Mouse (Mus musculus) neural tube, embryonic 13.5 days (tissue): ENCODE results near the gene Helq. TPM values are rescaled to one million over a fixed set of nuclear protein-coding genes. Genes with fewer than 3 reads are reported as not detected.

Experiments
- ATAC-seq: fragments of 200-750 bp; cut with Nextera tagmentation; 2 replicates; pipeline ENCODE4 v1.8.0; 2017; ENCODE audit warnings: low read depth, mild to moderate bottlenecking, moderate TSS enrichment, moderate library complexity
- H3K27ac ChIP-seq: fragments of 300-500 bp; sonication (generic); replicated peaks from 2 replicates; pipeline ENCODE4 v1.5.1; 2015; ENCODE audit warnings: moderate library complexity, mild to moderate bottlenecking, inconsistent platforms
- H3K27me3 ChIP-seq: fragments of 300-500 bp; sonication (generic); 2 replicates; pipeline ENCODE4 v1.6.1; 2015; ENCODE audit warnings: mild to moderate bottlenecking, inconsistent platforms
- H3K36me3 ChIP-seq: fragments of 300-500 bp; sonication (generic); 2 replicates; pipeline ENCODE4 v1.6.1; 2015; ENCODE audit warnings: mild to moderate bottlenecking, inconsistent platforms
- H3K4me1 ChIP-seq: fragments of 300-500 bp; sonication (generic); replicated peaks from 2 replicates; pipeline ENCODE4 v1.6.1; 2015; ENCODE audit warnings: inconsistent platforms
- H3K4me2 ChIP-seq: fragments of 300-500 bp; sonication (generic); 2 replicates; pipeline ENCODE4 v1.6.1; 2015; ENCODE audit warnings: inconsistent platforms, mild to moderate bottlenecking, moderate library complexity
- H3K4me3 ChIP-seq: fragments of 300-500 bp; sonication (generic); 2 replicates; pipeline ENCODE4 v1.5.1; 2015; ENCODE audit warnings: mild to moderate bottlenecking, inconsistent platforms
- H3K9ac ChIP-seq: fragments of 300-500 bp; sonication (generic); 2 replicates; pipeline ENCODE4 v1.6.1; 2015; ENCODE audit warnings: moderate library complexity, mild to moderate bottlenecking, inconsistent platforms
- H3K9me3 ChIP-seq: fragments of 300-500 bp; sonication (generic); 2 replicates; pipeline ENCODE4 v1.6.1; 2016; ENCODE audit warnings: inconsistent platforms
- WGBS: fragments of 180-500 bp; shearing (Covaris S2); methylation state at CpG from one replicate; pipeline ENCODE4 v1.1.7; 2015; 5-methylcytosine and 5-hydroxymethylcytosine counted together
- polyA plus RNA-seq: library from polyadenylated mRNA; unstranded; fragments of >200 nt; fragmentation: Nextera tagmentation; extraction: Ambion mirVana; gene quantifications from 2 replicates; pipeline ENCODE4 v1.2.1, GENCODE M21; 2015

The Helq gene
- polyA plus RNA-seq, result 17.1 and 21.5 TPM in 2 replicates

GRCm38 (mm10) chr5:100798165-100798860, at the start of gene Helq, which contains the start of gene Mrps18c:
Gene Helq (minus strand): TSS chr5:100798598.
Gene Mrps18c (plus strand): TSS chr5:100798627.
- no peaks in the 10 kb centered on the region for H3K27me3 ChIP-seq
- no peaks in the 10 kb centered on the region for H3K9me3 ChIP-seq
- WGBS, result under 1% methylated on average over 67 of the region's 67 CpGs
- H3K9ac ChIP-seq, result peak within 1 kb of the TSS; percentile 85
- H3K27ac ChIP-seq, result 0 out of 2 replicates have a peak within 1 kb of the TSS, but pooled peaks have one; percentile 55
- peak within 1 kb of the TSS; percentile 78 for H3K4me3 ChIP-seq
- peak; percentile 97 for ATAC-seq
- H3K36me3 ChIP-seq, result peaks cover 38% of the 10 kb centered on the region
- peak within 1 kb of the TSS; percentile 75 for H3K4me2 ChIP-seq
- H3K4me1 ChIP-seq, result peaks cover 23% of the 10 kb centered on the region

DNA sequence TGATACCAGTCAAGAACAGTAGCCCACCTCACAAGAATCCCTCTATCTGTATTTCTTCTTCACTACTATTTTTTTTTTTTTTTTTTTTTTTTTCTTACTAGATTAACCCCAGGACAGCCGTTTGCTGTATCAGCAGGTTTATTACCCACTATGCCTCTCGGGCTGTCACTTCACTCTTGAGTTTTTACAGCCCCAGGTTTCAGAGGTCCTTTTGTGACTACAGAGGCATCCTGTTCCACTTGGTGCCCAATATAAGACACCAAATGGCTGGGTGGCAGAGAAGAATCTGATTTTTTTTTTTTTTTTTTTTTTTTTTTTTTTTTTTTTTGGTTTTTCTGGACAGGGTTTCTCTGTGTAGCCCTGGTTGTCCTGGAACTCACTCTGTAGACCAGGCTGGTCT, 48.7 kb upstream of the Helq start:
- 0 out of 2 replicates have a peak, but pooled peaks cover 5% of the 10 kb centered on the region for H3K9me3 ChIP-seq
- peaks cover 24% of the 10 kb centered on the region for H3K4me1 ChIP-seq
- no peak for ATAC-seq
- peak overlapping the region; percentile 99 for H3K4me2 ChIP-seq
- peak overlapping the region; percentile 60 for H3K4me3 ChIP-seq
- 7% methylated on average over 2 of the region's 2 CpGs for WGBS
- peak overlapping the region; percentile 65; the same call in 1 of the 2 replicates for H3K9ac ChIP-seq
- H3K27ac ChIP-seq, result no peak overlapping the region
- no peaks in the 10 kb centered on the region for H3K36me3 ChIP-seq
- H3K27me3 ChIP-seq, result peaks cover 64% of the 10 kb centered on the region

GRCm38 (mm10) chr5:100846599-100846920, 48.2 kb upstream of the Helq start:
- H3K27me3 ChIP-seq, result peaks cover 64% of the 10 kb centered on the region

DNA sequence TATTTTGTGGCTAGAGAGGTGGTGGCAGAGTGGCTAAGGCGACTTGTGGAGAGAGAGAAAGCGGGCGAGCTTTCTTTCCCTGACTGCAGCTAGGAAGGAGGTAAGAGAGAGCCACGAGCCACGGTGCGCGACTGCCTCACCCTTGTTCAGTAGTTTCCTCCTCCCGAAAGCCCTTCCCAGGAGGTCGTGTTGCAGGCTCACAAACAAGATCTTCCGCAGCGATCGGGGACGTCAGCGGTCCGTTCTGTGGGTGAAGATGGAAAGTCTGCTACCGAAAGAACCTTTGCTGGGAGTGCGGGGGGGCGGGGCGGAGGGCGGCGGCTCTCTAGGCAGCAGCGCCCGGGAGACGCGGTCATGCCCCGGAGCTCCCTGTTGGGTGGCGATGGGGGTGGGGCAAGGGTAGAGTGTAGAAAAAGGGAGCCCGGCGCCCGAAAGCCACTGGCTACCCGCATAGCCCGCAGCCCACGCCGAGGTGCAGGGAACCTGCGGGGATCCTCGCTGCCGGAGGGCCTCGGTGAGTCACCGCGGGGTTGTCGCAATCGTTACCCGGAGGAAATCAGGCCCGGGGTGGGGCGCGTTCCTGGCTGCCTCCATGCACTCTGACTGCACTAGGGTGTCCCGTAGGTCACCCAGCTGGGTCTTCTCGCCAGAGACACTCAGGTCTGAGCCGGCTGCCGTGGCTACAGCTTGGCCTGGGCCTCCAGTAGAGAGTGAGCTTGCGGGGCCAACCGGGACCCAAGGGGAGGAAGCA, 47.6 kb upstream of the Helq start:
- peak; percentile 71 for ATAC-seq
- peaks cover 10% of the 10 kb centered on the region; the same call in 1 of the 2 replicates for H3K9me3 ChIP-seq
- peak overlapping the region; percentile 65 for H3K9ac ChIP-seq
- H3K27ac ChIP-seq, result no peak overlapping the region
- H3K36me3 ChIP-seq, result no peaks in the 10 kb centered on the region
- peak overlapping the region; percentile 60 for H3K4me3 ChIP-seq
- H3K4me2 ChIP-seq, result peak overlapping the region; percentile 99
- under 1% methylated on average over 49 of the region's 52 CpGs for WGBS
- peaks cover 64% of the 10 kb centered on the region for H3K27me3 ChIP-seq
- peaks cover 24% of the 10 kb centered on the region for H3K4me1 ChIP-seq

More at GRCm38 (mm10) chr5:100846599-100846920, 48.2 kb upstream of the Helq start:
- H3K4me1 ChIP-seq, result peaks cover 24% of the 10 kb centered on the region
- peak overlapping the region; percentile 60 for H3K4me3 ChIP-seq
- WGBS, result 1% methylated on average over 22 of the region's 22 CpGs
- H3K27ac ChIP-seq, result no peak overlapping the region
- H3K9ac ChIP-seq, result peak overlapping the region; percentile 65
- H3K4me2 ChIP-seq, result peak overlapping the region; percentile 99
- H3K9me3 ChIP-seq, result peaks cover 10% of the 10 kb centered on the region; the same call in 1 of the 2 replicates
- ATAC-seq, result no peak
- H3K36me3 ChIP-seq, result no peaks in the 10 kb centered on the region

DNA sequence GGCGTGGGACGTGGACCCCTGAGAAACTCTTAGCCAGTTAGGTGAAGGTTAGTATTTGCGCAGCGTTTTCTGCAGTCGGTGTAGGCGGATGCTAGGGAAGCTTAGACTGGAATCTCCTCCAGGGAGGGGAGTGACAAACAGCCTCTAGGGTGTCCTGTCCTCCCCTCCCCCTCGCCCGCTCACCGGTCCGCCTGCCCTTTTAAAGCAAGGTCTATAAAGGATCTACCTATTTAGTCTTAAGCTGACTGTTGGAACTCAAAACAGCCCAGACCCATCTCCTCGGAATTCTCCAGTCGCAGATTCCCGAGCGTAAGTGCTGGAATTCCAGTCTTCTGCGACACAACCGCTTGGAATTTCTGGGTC, 47.1 kb upstream of the Helq start, which contains the start of gene Gpat3:
Gene Gpat3, plus strand, starts transcription at position 229 of the 363 bp plus-strand sequence.
- WGBS, result under 1% methylated on average over 16 of the region's 16 CpGs
- H3K4me2 ChIP-seq, result peak within 1 kb of the TSS; percentile 99
- no peaks in the 10 kb centered on the region for H3K36me3 ChIP-seq
- H3K27me3 ChIP-seq, result peaks cover 64% of the 10 kb centered on the region
- H3K4me3 ChIP-seq, result peak within 1 kb of the TSS; percentile 60
- peaks cover 10% of the 10 kb centered on the region; the same call in 1 of the 2 replicates for H3K9me3 ChIP-seq
- H3K27ac ChIP-seq, result no peak within 1 kb of the TSS
- peaks cover 24% of the 10 kb centered on the region for H3K4me1 ChIP-seq
- peak; percentile 59 for ATAC-seq
- H3K9ac ChIP-seq, result peak within 1 kb of the TSS; percentile 65

- Histone ChIP-seq H3K4me1 (peaks cover 24% of the 10 kb centered on the region), H3K4me3 (no peak overlapping the region), H3K27ac (no peak overlapping the region), H3K9ac (no peak overlapping the region), H3K36me3 (no peaks in the 10 kb centered on the region), H3K4me2 (no peak overlapping the region), H3K27me3 (peaks cover 64% of the 10 kb centered on the region), H3K9me3 (peaks cover 10% of the 10 kb centered on the region; the same call in 1 of the 2 replicates)
- ATAC-seq, result no peak
- 48% methylated on average over 3 of the region's 3 CpGs for WGBS
Measured at GRCm38 (mm10) chr5:100844485-100844884, 46.1 kb upstream of the Helq start.

- Histone ChIP-seq H3K27me3 (no peaks in the 10 kb centered on the region), H3K4me2 (no peak overlapping the region), H3K9me3 (peaks cover 10% of the 10 kb centered on the region; the same call in 1 of the 2 replicates), H3K4me3 (no peak overlapping the region), H3K4me1 (no peaks in the 10 kb centered on the region), H3K36me3 (no peaks in the 10 kb centered on the region), H3K9ac (no peak overlapping the region), H3K27ac (no peak overlapping the region)
- no peak for ATAC-seq
- 92% methylated on average over 7 of the region's 7 CpGs for WGBS
Measured at GRCm38 (mm10) chr5:100837907-100838306, 39.5 kb upstream of the Helq start.

DNA sequence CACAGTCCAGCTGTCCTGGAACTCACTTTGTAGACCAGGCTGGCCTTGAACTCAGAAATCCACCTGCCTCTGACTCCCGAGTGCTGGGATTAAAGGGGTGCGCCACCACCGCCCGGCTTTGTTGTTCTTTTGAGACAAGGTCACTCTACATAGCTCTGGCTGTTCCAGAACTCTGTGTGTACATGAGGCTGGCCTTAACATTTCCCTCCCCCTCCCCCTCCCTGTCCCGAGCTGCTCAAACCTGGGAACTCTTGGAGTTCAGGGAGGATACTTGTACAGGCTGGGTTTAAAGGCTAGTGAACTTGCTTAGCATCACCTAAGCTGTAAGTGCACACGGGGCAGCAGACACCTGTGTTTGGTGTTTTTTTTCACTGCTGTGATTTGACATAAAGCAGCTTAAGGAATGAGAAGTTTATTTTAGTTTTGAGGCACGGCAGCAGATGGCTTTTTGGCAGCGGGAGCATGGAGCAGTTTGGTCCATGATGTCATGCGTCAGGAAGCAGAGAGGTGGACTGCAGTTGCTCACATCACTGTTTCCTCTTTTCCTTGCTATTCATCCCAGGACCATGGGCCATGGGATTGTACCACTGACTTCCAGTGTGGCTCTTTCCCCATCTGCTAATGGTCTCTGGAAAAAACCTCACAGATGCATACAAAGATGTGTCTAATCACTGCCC, 37.6 kb upstream of the Helq start:
- H3K4me3 ChIP-seq, result no peak overlapping the region
- H3K27me3 ChIP-seq, result no peaks in the 10 kb centered on the region
- H3K4me1 ChIP-seq, result no peaks in the 10 kb centered on the region
- H3K9ac ChIP-seq, result no peak overlapping the region
- ATAC-seq, result no peak
- no peaks in the 10 kb centered on the region for H3K9me3 ChIP-seq
- no peak overlapping the region for H3K4me2 ChIP-seq
- WGBS, result 78% methylated on average over 9 of the region's 9 CpGs
- no peaks in the 10 kb centered on the region for H3K36me3 ChIP-seq
- no peak overlapping the region for H3K27ac ChIP-seq

GRCm38 (mm10) chr5:100833841-100834240, 35.4 kb upstream of the Helq start:
- Histone ChIP-seq H3K27ac (no peak overlapping the region), H3K27me3 (no peaks in the 10 kb centered on the region), H3K4me2 (no peak overlapping the region), H3K36me3 (no peaks in the 10 kb centered on the region), H3K4me3 (no peak overlapping the region), H3K4me1 (no peaks in the 10 kb centered on the region), H3K9ac (no peak overlapping the region), H3K9me3 (no peaks in the 10 kb centered on the region)
- ATAC-seq, result no peak
- WGBS, result 90% methylated on average over 2 of the region's 2 CpGs

- no peaks in the 10 kb centered on the region for H3K27me3 ChIP-seq
- H3K9me3 ChIP-seq, result no peaks in the 10 kb centered on the region
- no peak overlapping the region for H3K4me2 ChIP-seq
- H3K9ac ChIP-seq, result no peak overlapping the region
- 86% methylated on average over 3 of the region's 3 CpGs for WGBS
- ATAC-seq, result no peak
- H3K36me3 ChIP-seq, result no peaks in the 10 kb centered on the region
- H3K4me3 ChIP-seq, result no peak overlapping the region
- no peak overlapping the region for H3K27ac ChIP-seq
- H3K4me1 ChIP-seq, result no peaks in the 10 kb centered on the region
Measured at GRCm38 (mm10) chr5:100832680-100833079, 34.3 kb upstream of the Helq start.

GRCm38 (mm10) chr5:100828701-100829100, 30.3 kb upstream of the Helq start:
- H3K27ac ChIP-seq, result no peak overlapping the region
- no peaks in the 10 kb centered on the region for H3K9me3 ChIP-seq
- H3K4me3 ChIP-seq, result no peak overlapping the region
- no peaks in the 10 kb centered on the region for H3K27me3 ChIP-seq
- H3K36me3 ChIP-seq, result no peaks in the 10 kb centered on the region
- no peak overlapping the region for H3K9ac ChIP-seq
- H3K4me1 ChIP-seq, result no peaks in the 10 kb centered on the region
- 59% methylated on average over 3 of the region's 3 CpGs for WGBS
- no peak for ATAC-seq
- no peak overlapping the region for H3K4me2 ChIP-seq

GRCm38 (mm10) chr5:100826531-100826930, 28.1 kb upstream of the Helq start:
- no peaks in the 10 kb centered on the region for H3K27me3 ChIP-seq
- H3K9me3 ChIP-seq, result no peaks in the 10 kb centered on the region
- H3K4me2 ChIP-seq, result no peak overlapping the region
- no peaks in the 10 kb centered on the region for H3K4me1 ChIP-seq
- no peak overlapping the region for H3K9ac ChIP-seq
- no peaks in the 10 kb centered on the region for H3K36me3 ChIP-seq
- ATAC-seq, result no peak
- no peak overlapping the region for H3K4me3 ChIP-seq
- H3K27ac ChIP-seq, result no peak overlapping the region
- 75% methylated on average over 7 of the region's 7 CpGs for WGBS
